Mouse (Mus musculus): ENCODE data around the gene Narf.

GRCm38 (mm10) chr11:121204161-121205006 lies 32.7 kb upstream of the Narf start, which contains the start of the genes Hexdc and Ogfod3:
- TF ChIP-seq CTCF (conservative IDR thresholded peaks at IDR 0.05; ENCODE audit: low read length) (no peak), POU5F1 (IDR thresholded peaks at IDR 0.05; ENCODE audit: borderline replicate concordance, low read length) (no peak), NANOG (IDR thresholded peaks at IDR 0.05; ENCODE audit: borderline replicate concordance, low read length) (no peak)
